Mouse (Mus musculus) cerebellum, postnatal 14 days (tissue): ENCODE data around the gene 4931417E11Rik.

Source experiments
- DNase-seq, 2 experiments: peaks; one replicate each; pipeline ENCODE4 v3.0.0; 2021; ENCODE audit warnings: mixed read lengths in 2 of 2

The 4931417E11Rik gene

DNA sequence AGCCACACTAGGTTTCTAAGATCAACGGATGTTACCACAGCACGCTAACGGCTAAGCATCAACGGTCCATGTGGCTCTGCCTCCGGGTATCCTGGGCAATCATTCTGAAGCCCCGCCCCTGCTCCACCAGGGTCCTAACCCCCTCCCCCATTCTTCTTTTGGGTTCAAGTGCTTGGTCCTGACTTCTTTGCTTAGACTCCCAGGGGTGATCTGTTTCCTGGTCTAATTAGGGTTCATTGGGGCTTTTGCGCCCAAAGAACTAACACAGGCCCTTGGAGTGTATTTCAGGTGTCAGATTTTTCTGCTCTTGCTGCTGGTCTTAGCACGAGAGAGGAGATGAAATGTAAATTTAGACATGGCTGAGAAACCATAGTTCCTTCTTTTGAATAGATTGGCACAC lies at the start of gene 4931417E11Rik:
Gene 4931417E11Rik (minus strand): TSS at position 101 of the 400 bp plus-strand sequence.
- no peak for DNase-seq

- DNase-seq = peak; percentile 92 to 96
Measured at GRCm38 (mm10) chr6:73517818-73518396, 48.4 kb upstream of the 4931417E11Rik start.

DNA sequence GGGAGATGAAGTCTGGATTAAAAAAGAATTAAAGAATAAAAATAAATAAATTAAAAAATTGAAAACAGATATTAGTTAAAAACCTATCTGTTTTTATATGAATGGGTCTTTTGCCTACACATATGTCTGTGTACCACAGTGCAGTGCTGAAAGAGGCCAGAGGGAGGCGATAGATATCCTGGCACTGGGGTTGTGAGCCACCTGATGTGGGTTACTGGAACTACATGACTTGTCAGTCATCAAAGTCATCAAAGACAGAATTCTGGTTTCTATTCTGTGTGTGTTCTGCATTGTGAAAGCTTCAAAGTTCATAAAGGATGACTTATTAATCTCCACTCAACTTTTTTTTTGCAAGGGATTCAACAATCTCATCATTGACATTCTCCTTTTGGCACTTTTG lies 43.4 kb upstream of the 4931417E11Rik start:
- DNase-seq = peak in 1 of 2 experiments; percentile 14

DNA sequence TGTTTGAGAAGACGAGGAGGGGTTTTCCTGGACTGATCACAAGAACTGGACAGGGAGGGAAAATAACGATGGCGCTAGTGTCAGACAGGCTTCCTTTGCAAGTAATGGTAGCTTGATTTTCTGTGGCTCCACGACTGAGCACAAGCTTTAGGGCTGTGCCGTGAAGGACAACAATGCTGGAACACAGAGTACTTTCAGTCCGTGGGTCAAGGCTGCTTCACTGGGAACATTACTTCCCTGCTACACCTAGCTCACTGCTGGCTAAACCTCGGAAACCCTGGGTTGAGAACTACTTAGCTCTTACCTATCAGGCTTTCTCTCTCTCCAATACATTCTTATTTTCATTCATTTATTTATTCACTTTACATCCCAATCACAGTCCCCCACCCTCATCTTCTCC lies 30.2 kb upstream of the 4931417E11Rik start:
- no peak for DNase-seq

DNA sequence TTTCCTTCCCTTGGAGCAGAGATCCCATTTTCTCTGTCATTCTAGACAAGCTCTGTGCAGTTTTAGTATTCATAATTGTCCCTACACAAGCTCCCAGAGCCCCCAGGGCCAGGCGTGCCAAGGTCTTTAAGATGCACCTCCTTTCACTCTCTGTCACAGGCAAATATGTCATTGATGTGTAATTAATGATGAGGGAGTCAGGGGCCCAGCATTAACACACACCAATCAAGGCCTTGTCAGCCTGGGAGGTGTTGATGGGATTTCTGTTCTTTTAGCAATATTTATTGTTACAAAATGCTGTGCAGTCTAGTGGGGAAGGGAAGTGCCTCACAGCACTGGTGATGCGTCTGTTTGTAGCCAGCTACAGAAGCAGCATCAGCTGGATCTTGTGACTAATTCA lies 27.9 kb upstream of the 4931417E11Rik start:
- no peak for DNase-seq

- peak in 1 of 2 experiments; percentile 6 for DNase-seq
Measured at GRCm38 (mm10) chr6:73490524-73490923, 21.1 kb upstream of the 4931417E11Rik start.

GRCm38 (mm10) chr6:73485616-73486015 lies 16.1 kb upstream of the 4931417E11Rik start:
- DNase-seq = no peak

- no peak for DNase-seq
Measured at GRCm38 (mm10) chr6:73466084-73466483, 3.4 kb downstream of the 4931417E11Rik start.

- DNase-seq = no peak
Measured at GRCm38 (mm10) chr6:73462543-73462942, 6.9 kb downstream of the 4931417E11Rik start.

DNA sequence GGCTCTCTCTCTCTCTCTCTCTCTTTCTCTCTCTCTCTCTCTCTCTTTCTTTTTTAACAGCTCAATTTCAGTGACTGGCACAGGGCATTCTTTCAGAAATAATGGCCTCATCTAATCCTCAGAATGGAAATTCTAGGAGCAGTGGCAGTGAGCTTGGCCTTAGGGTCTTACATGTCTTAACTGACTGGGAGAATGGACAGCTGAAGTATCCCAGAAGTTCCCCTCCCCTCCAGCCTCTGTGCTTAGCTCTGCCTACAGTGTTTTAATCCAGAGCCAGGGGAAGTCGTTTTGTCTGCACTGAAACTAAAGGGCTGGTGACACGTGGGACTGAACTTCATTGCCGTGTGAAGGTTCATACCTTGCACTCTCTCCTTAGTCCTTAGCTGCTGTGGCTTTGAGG lies 35.6 kb downstream of the 4931417E11Rik start:
- no peak for DNase-seq

GRCm38 (mm10) chr6:73428618-73429336 lies 40.7 kb downstream of the 4931417E11Rik start:
- DNase-seq = peak; percentile 15 to 38

DNA sequence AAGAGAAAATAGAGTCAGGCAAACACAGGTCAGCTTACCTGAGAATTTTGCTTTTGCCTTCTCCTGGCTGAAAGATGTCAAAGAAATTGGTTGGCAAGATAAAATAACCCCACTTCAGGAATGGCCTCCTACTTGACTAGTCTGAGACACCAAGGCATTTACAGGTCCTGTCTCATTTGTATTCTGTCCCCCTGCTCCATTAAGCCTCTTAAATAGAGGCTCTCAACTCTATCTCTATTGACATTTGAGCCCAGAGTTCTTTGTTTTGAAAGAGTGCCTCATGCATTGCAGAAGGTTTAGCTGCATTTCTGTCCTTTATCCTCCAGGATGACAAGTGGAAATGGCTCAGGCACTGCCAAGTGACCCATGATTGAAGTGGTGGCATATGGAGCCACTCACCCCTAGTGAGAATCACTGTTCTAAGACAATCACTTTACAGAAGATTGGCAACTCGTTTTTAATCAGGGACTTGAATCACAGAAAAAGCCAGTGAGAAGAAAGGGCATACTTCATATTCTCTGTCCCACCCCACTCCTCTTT lies 42.1 kb downstream of the 4931417E11Rik start:
- DNase-seq = peak in 1 of 2 experiments; percentile 40
